Mouse (Mus musculus) olfactory bulb, adult 2 months (tissue): Measurements from ENCODE around the gene Klf5.

ENCODE experiments used
- CTCF ChIP-seq: fragments of 200-500 bp; IDR thresholded peaks from 2 replicates; pipeline ENCODE4 v1.5.1; 2012; ENCODE audit warnings: low read depth, mild to moderate bottlenecking, low read length, moderate library complexity; ENCODE audit not compliant: insufficient read depth
- POLR2A ChIP-seq: fragments of 200-500 bp; IDR thresholded peaks from 2 replicates; pipeline ENCODE4 v1.6.1; 2012; ENCODE audit warnings: mild to moderate bottlenecking, low read depth, low read length, moderate library complexity; ENCODE audit not compliant: insufficient read depth

DNA sequence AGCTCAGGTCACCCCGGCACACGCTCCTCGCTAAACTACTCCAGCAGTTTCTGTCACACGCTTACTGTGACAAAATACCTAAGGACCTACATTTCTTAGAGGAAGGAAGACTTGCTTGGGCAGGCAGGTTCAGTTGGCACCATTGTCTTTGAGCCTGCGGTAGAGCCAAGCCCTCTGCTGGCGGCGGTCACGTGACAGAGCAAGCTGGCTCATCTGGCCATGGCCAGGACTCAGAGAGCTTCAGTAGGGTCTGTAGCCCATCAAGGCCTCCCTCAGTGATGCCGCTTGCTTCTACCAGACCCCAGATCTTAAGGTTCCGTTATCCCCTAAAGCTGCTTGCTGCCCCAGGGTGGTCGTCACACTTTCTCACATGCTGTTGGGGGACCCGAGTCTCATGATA, 36.5 kb upstream of the Klf5 start:
- no peak for TF ChIP-seq CTCF
- TF ChIP-seq POLR2A = no peak
